Mouse (Mus musculus): Measurements from ENCODE around the gene Mgarp. TPM values are rescaled to one million over a fixed set of nuclear protein-coding genes. Genes with fewer than 3 reads are reported as not detected.

The Mgarp gene
- total RNA-seq, 1 experiment = 12.5 TPM

- no peak for DNase-seq (ENCODE audit: low read depth, low spot score)
- no peak overlapping the region for H3K27ac ChIP-seq (ENCODE audit: insufficient read depth, low read depth, low read length, poor library complexity, severe bottlenecking)
- peaks cover 2 to 7% of the 10 kb centered on the region in 2 experiments; a peak in 1 of 4 replicates for H3K4me1 ChIP-seq (ENCODE audit: control insufficient read depth in 2 of 2, insufficient read depth in 2 of 2, low read length in 2 of 2, poor library complexity in 1 of 2)
- TF ChIP-seq ZNF384 (IDR thresholded peaks at IDR 0.05; ENCODE audit: low read depth, low read length) (no peak), HCFC1 (IDR thresholded peaks at IDR 0.05; ENCODE audit: borderline replicate concordance, insufficient read depth, low read length) (0 out of 2 replicates have a peak, but pooled peaks have one; percentile 26)
- H3K4me3 ChIP-seq (ENCODE audit: insufficient read depth in 1 of 2, low read depth in 1 of 2, low read length in 2 of 2, poor library complexity in 1 of 2, severe bottlenecking in 1 of 2) = peak overlapping the region; percentile 22 to 51; a peak in 3 of 4 replicates
- no peak overlapping the region for H3K9ac ChIP-seq (ENCODE audit: insufficient read depth, low read depth, low read length, poor library complexity, severe bottlenecking)
- no peaks in the 10 kb centered on the region for H3K9me3 ChIP-seq (ENCODE audit: control insufficient read depth, insufficient read depth, low read depth, low read length)
- H3K36me3 ChIP-seq (ENCODE audit: control insufficient read depth, insufficient read depth, low read length, poor library complexity, severe bottlenecking) = no peaks in the 10 kb centered on the region
- in situ Hi-C loops (cut with MboI; ENCODE audit: low sequenced_read_pairs in 2 of 2, unreplicated experiment in 2 of 2) = no loop called here
Observed at GRCm38 (mm10) chr3:51364703-51365516, 31.6 kb downstream of the Mgarp start.

GRCm38 (mm10) chr3:51361066-51361465 is 35.5 kb downstream of the Mgarp start:
- in situ Hi-C loops (cut with MboI; ENCODE audit: low sequenced_read_pairs in 2 of 2, unreplicated experiment in 2 of 2) = no loop called here
- Histone ChIP-seq H3K4me3 (ENCODE audit: insufficient read depth in 1 of 2, low read depth in 1 of 2, low read length in 2 of 2, poor library complexity in 1 of 2, severe bottlenecking in 1 of 2) (peak overlapping the region; percentile 27 to 52; a peak in 3 of 4 replicates), H3K27ac (ENCODE audit: insufficient read depth, low read depth, low read length, poor library complexity, severe bottlenecking) (peak overlapping the region; percentile 8; the same call in 1 of the 2 replicates), H3K9me3 (ENCODE audit: control insufficient read depth, insufficient read depth, low read depth, low read length) (no peaks in the 10 kb centered on the region), H3K4me1 (ENCODE audit: control insufficient read depth in 2 of 2, insufficient read depth in 2 of 2, low read length in 2 of 2, poor library complexity in 1 of 2) (peaks cover 2 to 10% of the 10 kb centered on the region in 2 experiments; a peak in 1 of 4 replicates), H3K9ac (ENCODE audit: insufficient read depth, low read depth, low read length, poor library complexity, severe bottlenecking) (no peak overlapping the region), H3K36me3 (ENCODE audit: control insufficient read depth, insufficient read depth, low read length, poor library complexity, severe bottlenecking) (no peaks in the 10 kb centered on the region)
- no peak for TF ChIP-seq HCFC1 (IDR thresholded peaks at IDR 0.05; ENCODE audit: borderline replicate concordance, insufficient read depth, low read length)
- TF ChIP-seq CHD2 (IDR thresholded peaks at IDR 0.05; ENCODE audit: low read depth, low read length) = no peak
- no peak for TF ChIP-seq ZC3H11A (IDR thresholded peaks at IDR 0.05; ENCODE audit: borderline replicate concordance, low read depth, low read length)
- no peak for TF ChIP-seq ZNF384 (IDR thresholded peaks at IDR 0.05; ENCODE audit: low read depth, low read length)
- no peak for TF ChIP-seq MAFK (IDR thresholded peaks at IDR 0.05; ENCODE audit: insufficient read depth, low read depth, low read length)
- peak; percentile 82 for DNase-seq (ENCODE audit: low read depth, low spot score)

GRCm38 (mm10) chr3:51359558-51360307 is 36.8 kb downstream of the Mgarp start:
- in situ Hi-C loops (cut with MboI; ENCODE audit: low sequenced_read_pairs in 2 of 2, unreplicated experiment in 2 of 2) = loop anchor here in 1 of 2 experiments (10.0 kb wide), 1 partner anchor 125 kb away; no protein-coding TSS in a partner anchor
- peak overlapping the region; percentile 24 to 66; a peak in 3 of 4 replicates for H3K4me3 ChIP-seq (ENCODE audit: insufficient read depth in 1 of 2, low read depth in 1 of 2, low read length in 2 of 2, poor library complexity in 1 of 2, severe bottlenecking in 1 of 2)
- H3K9ac ChIP-seq (ENCODE audit: insufficient read depth, low read depth, low read length, poor library complexity, severe bottlenecking) = no peak overlapping the region
- H3K9me3 ChIP-seq (ENCODE audit: control insufficient read depth, insufficient read depth, low read depth, low read length) = no peaks in the 10 kb centered on the region
- H3K27ac ChIP-seq (ENCODE audit: insufficient read depth, low read depth, low read length, poor library complexity, severe bottlenecking) = no peak overlapping the region
- H3K4me1 ChIP-seq (ENCODE audit: control insufficient read depth in 2 of 2, insufficient read depth in 2 of 2, low read length in 2 of 2, poor library complexity in 1 of 2) = peaks cover 2 to 10% of the 10 kb centered on the region in 2 experiments; a peak in 1 of 4 replicates
- no peak for DNase-seq (ENCODE audit: low read depth, low spot score)
- TF ChIP-seq MAFK (IDR thresholded peaks at IDR 0.05; ENCODE audit: insufficient read depth, low read depth, low read length) = no peak
- TF ChIP-seq ZC3H11A (IDR thresholded peaks at IDR 0.05; ENCODE audit: borderline replicate concordance, low read depth, low read length) = no peak
- no peak for TF ChIP-seq HCFC1 (IDR thresholded peaks at IDR 0.05; ENCODE audit: borderline replicate concordance, insufficient read depth, low read length)
- no peak for TF ChIP-seq ZNF384 (IDR thresholded peaks at IDR 0.05; ENCODE audit: low read depth, low read length)
- no peak for TF ChIP-seq CHD2 (IDR thresholded peaks at IDR 0.05; ENCODE audit: low read depth, low read length)
- no peaks in the 10 kb centered on the region for H3K36me3 ChIP-seq (ENCODE audit: control insufficient read depth, insufficient read depth, low read length, poor library complexity, severe bottlenecking)

- in situ Hi-C loops (cut with MboI; ENCODE audit: low sequenced_read_pairs in 2 of 2, unreplicated experiment in 2 of 2) = loop anchor here in 1 of 2 experiments (10.0 kb wide), 1 partner anchor 124 kb away; no protein-coding TSS in a partner anchor
- H3K27ac ChIP-seq (ENCODE audit: insufficient read depth, low read depth, low read length, poor library complexity, severe bottlenecking) = peak overlapping the region; percentile 11; the same call in 1 of the 2 replicates
- H3K4me1 ChIP-seq (ENCODE audit: control insufficient read depth in 2 of 2, insufficient read depth in 2 of 2, low read length in 2 of 2, poor library complexity in 1 of 2) = peaks cover 2 to 10% of the 10 kb centered on the region in 2 experiments; a peak in 1 of 4 replicates
- peak overlapping the region; percentile 66 to 82 for H3K4me3 ChIP-seq (ENCODE audit: insufficient read depth in 1 of 2, low read depth in 1 of 2, low read length in 2 of 2, poor library complexity in 1 of 2, severe bottlenecking in 1 of 2)
- TF ChIP-seq MAFK (IDR thresholded peaks at IDR 0.05; ENCODE audit: insufficient read depth, low read depth, low read length) = peak; percentile 83
- TF ChIP-seq CHD2 (IDR thresholded peaks at IDR 0.05; ENCODE audit: low read depth, low read length) = no peak
- H3K9me3 ChIP-seq (ENCODE audit: control insufficient read depth, insufficient read depth, low read depth, low read length) = no peaks in the 10 kb centered on the region
- peak overlapping the region; percentile 76 for H3K9ac ChIP-seq (ENCODE audit: insufficient read depth, low read depth, low read length, poor library complexity, severe bottlenecking)
- no peaks in the 10 kb centered on the region for H3K36me3 ChIP-seq (ENCODE audit: control insufficient read depth, insufficient read depth, low read length, poor library complexity, severe bottlenecking)
- DNase-seq (ENCODE audit: low read depth, low spot score) = peak; percentile 80
Observed at GRCm38 (mm10) chr3:51358660-51359557, 37.6 kb downstream of the Mgarp start.

Measured in ES-E14 (cell line).